Mouse (Mus musculus): ENCODE measurements at regions not wholly inside any gene's neighbourhood (a gene's known extent, or its start where the extent isn't known, plus 50 kb on each side); places are given as distances from the start of the nearest gene placed in this dataset.

GRCm38 (mm10) chr10:74722971-74723370, 244.0 kb upstream of the Gnaz start:
- DNase-seq = no peak

DNA sequence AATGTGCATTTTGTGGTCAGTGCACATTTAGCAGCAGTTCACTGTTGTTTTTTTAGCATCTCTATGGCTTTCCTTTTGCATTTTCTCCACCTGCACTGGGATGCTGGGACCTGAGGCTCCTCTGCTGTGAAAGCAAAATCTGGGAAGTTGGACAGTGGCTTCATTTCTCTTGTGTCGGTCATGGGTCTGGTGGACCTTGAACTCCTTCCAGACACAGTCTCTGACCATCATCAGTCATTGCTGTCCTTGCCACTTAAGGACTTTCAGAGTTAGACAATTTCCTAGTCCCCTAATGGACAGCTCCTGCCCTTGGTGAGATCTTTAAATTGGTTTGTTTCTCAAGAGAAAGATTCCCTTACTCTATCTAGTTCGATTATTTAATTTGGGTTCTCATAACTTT, 217.5 kb upstream of the Gnaz start:
- no peak for DNase-seq

GRCm38 (mm10) chr10:74750879-74751278, 216.1 kb upstream of the Gnaz start:
- no peak for DNase-seq

DNA sequence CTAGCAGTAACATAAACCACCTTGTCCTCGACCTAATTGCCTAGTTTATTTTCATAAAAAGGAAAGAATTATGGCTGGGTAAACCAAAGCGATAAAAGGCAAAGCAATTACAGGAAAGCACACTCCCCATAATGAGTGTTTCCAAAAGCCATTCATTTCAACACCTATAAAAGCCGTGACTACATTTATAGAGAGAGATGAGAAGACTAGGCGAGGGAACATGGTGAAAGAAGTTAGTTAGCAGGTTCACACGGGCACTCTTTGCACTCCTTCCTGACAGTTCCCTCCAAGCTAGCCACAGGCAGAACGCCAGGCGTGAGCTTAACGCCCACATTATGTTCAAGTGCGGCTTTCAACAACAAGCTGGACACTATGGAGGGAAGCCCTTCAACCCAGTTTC, 206.2 kb upstream of the Gnaz start:
- DNase-seq = no peak

DNA sequence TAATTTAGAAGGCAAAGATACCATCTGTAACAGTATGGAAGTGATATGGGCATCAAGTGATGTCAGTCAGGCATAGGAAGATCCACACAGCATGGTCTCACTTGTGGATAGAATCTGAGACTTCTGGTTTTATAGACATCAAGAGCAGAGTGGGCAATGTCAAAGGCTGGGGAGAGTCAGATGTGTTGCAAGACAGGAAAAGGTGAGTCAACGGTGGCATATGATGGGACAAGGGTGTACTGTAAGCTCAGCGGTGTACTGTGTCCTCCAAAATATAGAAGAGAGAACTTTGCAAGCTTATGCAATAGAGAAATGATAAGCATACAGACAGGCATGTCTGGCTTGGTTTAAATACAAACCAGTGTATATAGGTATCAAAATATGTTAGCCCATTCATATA, 177.7 kb upstream of the Gnaz start:
- no peak for DNase-seq

DNA sequence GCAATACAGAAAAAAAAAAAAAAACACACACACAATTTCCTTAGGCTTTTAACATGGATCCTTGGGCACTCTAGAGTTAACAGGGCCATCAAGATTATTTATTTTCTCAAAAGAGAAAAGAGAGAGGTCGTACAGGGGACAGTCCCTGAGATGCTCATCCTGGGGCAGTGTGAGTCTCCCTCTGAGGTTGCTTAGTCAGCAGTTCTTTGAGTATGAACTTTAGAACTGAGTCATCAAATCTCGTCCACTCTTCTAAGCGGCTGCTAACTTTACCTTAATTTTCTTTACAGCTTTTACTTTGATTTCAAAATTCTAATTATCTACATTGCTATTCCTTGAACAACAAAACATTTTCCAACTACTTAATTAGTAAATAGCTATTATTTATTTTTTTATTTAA, 177.0 kb upstream of the Gnaz start:
- DNase-seq = no peak

DNA sequence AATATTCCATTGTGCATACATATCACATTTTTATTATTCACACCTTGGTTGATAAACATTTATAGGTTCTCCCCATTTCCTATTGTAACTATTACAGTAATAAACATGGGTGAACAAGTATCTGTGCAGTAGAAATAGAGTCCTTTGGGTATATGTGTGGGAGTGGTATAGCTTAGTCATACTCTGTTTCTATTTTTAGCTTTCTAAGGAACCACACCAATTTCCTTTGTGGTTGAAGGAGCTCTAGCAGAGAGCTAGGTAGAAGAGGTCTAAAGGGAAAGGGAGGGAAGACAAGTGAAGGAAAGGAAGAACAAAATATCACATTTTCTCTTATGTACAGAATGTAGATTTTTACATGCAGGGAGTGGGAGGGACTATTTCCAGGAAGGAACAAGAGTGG, 143.6 kb upstream of the Gnaz start:
- no peak for DNase-seq

DNA sequence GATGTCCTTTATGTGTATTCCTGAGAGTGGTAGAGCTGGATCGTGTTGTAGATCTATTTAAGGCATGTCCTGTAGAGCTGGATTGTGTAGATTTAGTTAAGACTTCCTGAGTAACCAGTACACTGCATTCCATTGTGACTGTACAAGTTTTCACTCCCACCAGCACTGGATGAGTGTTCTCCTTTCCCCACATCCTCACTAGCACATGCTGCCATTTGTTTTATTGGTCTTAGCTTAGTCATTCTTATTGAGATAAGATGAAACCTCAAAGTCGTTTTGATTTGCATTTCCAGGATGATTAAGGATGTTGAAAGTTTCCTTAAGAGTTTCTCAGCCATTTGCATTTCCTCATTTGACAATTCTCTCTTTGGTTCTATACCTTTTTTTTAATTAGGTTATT, 132.6 kb upstream of the Gnaz start:
- no peak for DNase-seq

DNA sequence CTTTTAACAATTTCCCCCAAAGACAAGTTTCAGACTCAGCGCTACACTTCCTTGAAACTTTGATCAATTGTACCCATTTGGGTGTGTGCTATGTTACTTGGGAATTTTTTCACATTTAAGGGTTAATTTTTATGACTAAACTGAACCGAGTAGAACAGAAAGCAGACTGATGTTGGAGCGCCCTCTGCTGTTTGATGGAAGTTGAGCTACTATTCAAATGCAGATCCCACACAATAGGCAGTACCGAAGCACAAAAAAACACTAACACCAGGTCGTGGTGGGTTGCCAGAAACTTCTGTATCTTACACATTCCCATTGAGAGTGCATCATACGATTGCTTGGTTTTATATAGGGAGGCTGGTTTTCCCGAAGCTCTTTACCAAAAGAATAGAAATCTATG, 118.6 kb upstream of the Gnaz start:
- DNase-seq = peak in 1 of 2 experiments; percentile 68

- DNase-seq = peak; percentile 12 to 36
These were observed 111.8 kb upstream of the Gnaz start for GRCm38 (mm10) chr10:74854991-74855664.

All from lung, postnatal 4 days (tissue).